In genomic region chr13:30036071-30036470, GRCm38 (mm10) we compare ENCODE assay signal across 14 mouse cellular contexts.
"Had no signal": no experiment of that assay in that cellular context is flagged by ENCODE, and none has a peak within 500 bp of the region (broad histone marks: within the 10 kb centered on the region; RNA-seq: fewer than 3 reads in every experiment).

No protein-coding gene starts in this region.

- H3K27me3 ChIP-seq: limb, embryonic 12.5 days; liver, embryonic 15.5 days; neural tube, embryonic 12.5 days; stomach, embryonic 15.5 days had no signal

- H3K4me3 ChIP-seq: limb, embryonic 12.5 days; liver, embryonic 15.5 days; midbrain, embryonic 10.5 days; neural tube, embryonic 12.5 days; stomach, embryonic 15.5 days had no signal

- DNase-seq: layer of hippocampus, adult 9-11 months; layer of hippocampus, postnatal 36 days; liver; lung, postnatal 10 days; lung, postnatal 4 days; midbrain, embryonic 14.5 days; thymus, adult 2 months; thymus, postnatal 36 days had no signal

- H3K4me2 ChIP-seq: limb, embryonic 12.5 days; liver, embryonic 15.5 days; lung, embryonic 14.5 days; neural tube, embryonic 12.5 days; stomach, embryonic 15.5 days had no signal

- H3K36me3 ChIP-seq: limb, embryonic 12.5 days; liver, embryonic 15.5 days; midbrain, embryonic 10.5 days; neural tube, embryonic 12.5 days; stomach, embryonic 15.5 days had no signal
